Mouse (Mus musculus) ovary, postnatal 36 days (tissue): ENCODE results near the gene Gm45261.

Experiments
- DNase-seq: peaks from one replicate; pipeline ENCODE4 v3.0.0; 2022; ENCODE audit warnings: low spot score, mixed read lengths

Gm45261 gene

GRCm38 (mm10) chr1:80461348-80461747 lies at the start of gene Gm45261:
TSS of gene Gm45261 (minus strand) at chr1:80461448.
- DNase-seq: no peak

- DNase-seq: no peak
These were observed 43.5 kb upstream of the Gm45261 start for GRCm38 (mm10) chr1:80504757-80505156.

- no peak for DNase-seq
These were observed 42.8 kb upstream of the Gm45261 start for GRCm38 (mm10) chr1:80504081-80504480.

GRCm38 (mm10) chr1:80502456-80503165 lies 41.4 kb upstream of the Gm45261 start:
- no peak for DNase-seq

- no peak for DNase-seq
These were observed 38.0 kb upstream of the Gm45261 start for GRCm38 (mm10) chr1:80499264-80499663.

- no peak for DNase-seq
These were observed 35.1 kb upstream of the Gm45261 start for GRCm38 (mm10) chr1:80496360-80496759.

GRCm38 (mm10) chr1:80483419-80483818 lies 22.2 kb upstream of the Gm45261 start:
- no peak for DNase-seq

- DNase-seq: no peak
These were observed 13.7 kb upstream of the Gm45261 start for GRCm38 (mm10) chr1:80474942-80475341.

- no peak for DNase-seq
These were observed 11.1 kb upstream of the Gm45261 start for GRCm38 (mm10) chr1:80472395-80472794.

GRCm38 (mm10) chr1:80459923-80460322 lies 1.3 kb downstream of the Gm45261 start:
- no peak for DNase-seq

- no peak for DNase-seq
These were observed 1.8 kb downstream of the Gm45261 start for GRCm38 (mm10) chr1:80459477-80459876.

- no peak for DNase-seq
These were observed 7.3 kb downstream of the Gm45261 start for GRCm38 (mm10) chr1:80453971-80454370.

- no peak for DNase-seq
These were observed 9.2 kb downstream of the Gm45261 start for GRCm38 (mm10) chr1:80451914-80452549.

- no peak for DNase-seq
These were observed 13.7 kb downstream of the Gm45261 start for GRCm38 (mm10) chr1:80447554-80447953.

- no peak for DNase-seq
These were observed 20.3 kb downstream of the Gm45261 start for GRCm38 (mm10) chr1:80440911-80441310.

GRCm38 (mm10) chr1:80438506-80438905 lies 22.7 kb downstream of the Gm45261 start:
- DNase-seq: no peak

GRCm38 (mm10) chr1:80427946-80428345 lies 33.3 kb downstream of the Gm45261 start:
- DNase-seq: no peak

GRCm38 (mm10) chr1:80427425-80427824 lies 33.8 kb downstream of the Gm45261 start:
- DNase-seq: no peak

GRCm38 (mm10) chr1:80424666-80425065 lies 36.6 kb downstream of the Gm45261 start:
- DNase-seq: no peak

- no peak for DNase-seq
These were observed 42.8 kb downstream of the Gm45261 start for GRCm38 (mm10) chr1:80418321-80419045.

GRCm38 (mm10) chr1:80416329-80416728 lies 44.9 kb downstream of the Gm45261 start:
- no peak for DNase-seq

GRCm38 (mm10) chr1:80412521-80412920 lies 48.7 kb downstream of the Gm45261 start:
- DNase-seq: no peak
